16 mouse cellular contexts compared by ENCODE assay signal in the genomic region with DNA sequence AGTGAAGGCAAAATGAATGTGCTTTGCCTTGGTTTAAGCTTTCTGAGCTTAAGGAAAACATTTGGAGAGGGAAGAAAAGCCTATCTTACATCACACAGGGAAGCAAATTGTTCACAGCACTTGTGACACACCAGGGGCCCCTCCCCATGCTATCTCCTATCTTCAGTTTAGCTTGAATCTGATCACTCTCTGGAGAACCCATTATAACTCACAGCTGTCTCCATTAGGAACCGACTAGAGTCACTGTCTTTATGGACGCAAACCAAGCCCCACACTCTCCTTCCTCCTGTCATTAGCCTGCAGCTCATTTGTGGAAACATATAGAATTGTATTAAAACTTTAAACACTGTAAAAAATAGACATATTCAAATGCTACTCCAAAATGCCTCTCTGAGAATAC.
"Had no signal": no experiment of that assay in that cellular context is flagged by ENCODE, and none has a peak within 500 bp of the region (broad histone marks: within the 10 kb centered on the region; RNA-seq: fewer than 3 reads in every experiment).

No protein-coding gene starts in this region.

- H3K36me3 ChIP-seq: neural tube, embryonic 12.5 days; neural tube, embryonic 13.5 days; stomach, embryonic 15.5 days had no signal

- H3K9ac ChIP-seq: neural tube, embryonic 12.5 days; neural tube, embryonic 13.5 days; stomach, embryonic 15.5 days had no signal

- H3K4me2 ChIP-seq: neural tube, embryonic 12.5 days; neural tube, embryonic 13.5 days; stomach, embryonic 15.5 days had no signal

- DNase-seq: retina, postnatal 1 day; right cerebral cortex, adult 18-20 months; right cerebral cortex, postnatal 14 days; right cerebral cortex, postnatal 25 days; right cerebral cortex, postnatal 4 days; spleen, adult 18-20 months; thymus, adult 18-20 months; thymus, adult 2 months; thymus, postnatal 14 days; thymus, postnatal 25 days; thymus, postnatal 36 days; thymus, postnatal 4 days had no signal

- H3K9me3 ChIP-seq: neural tube, embryonic 12.5 days; neural tube, embryonic 13.5 days; stomach, embryonic 15.5 days had no signal

- H3K27me3 ChIP-seq: neural tube, embryonic 12.5 days; neural tube, embryonic 13.5 days; stomach, embryonic 15.5 days had no signal

- H3K27ac ChIP-seq: neural tube, embryonic 12.5 days; neural tube, embryonic 13.5 days; stomach, embryonic 15.5 days; stomach, postnatal 0 days had no signal

- H3K4me3 ChIP-seq: neural tube, embryonic 12.5 days; neural tube, embryonic 13.5 days; stomach, embryonic 15.5 days had no signal

- H3K4me1 ChIP-seq: neural tube, embryonic 12.5 days; stomach, embryonic 15.5 days had no signal
